Mouse (Mus musculus) liver, embryonic 16.5 days (tissue): ENCODE data around the gene Rbfox2. TPM values are rescaled to one million over a fixed set of nuclear protein-coding genes. Genes with fewer than 3 reads are reported as not detected.
A peak's percentile ranks its signal among the peaks of the same experiment; 100 is the strongest.
"Not testable (repeated sequence)": the region's sequence is repeated elsewhere in the genome, so short reads cannot be mapped to it uniquely, and the experiment has no call there.

Experiments used
- ATAC-seq: fragments of 200-750 bp; cut with Nextera tagmentation; 2 replicates; pipeline ENCODE4 v1.8.0; 2017; ENCODE audit warnings: low read depth, mild to moderate bottlenecking, moderate number of reproducible peaks, moderate library complexity
- H3K27ac ChIP-seq: fragments of 300-500 bp; sonication (generic); 2 replicates; pipeline ENCODE4 v1.5.1; 2014; ENCODE audit warnings: mild to moderate bottlenecking, low read length
- H3K27me3 ChIP-seq: fragments of 300-500 bp; sonication (generic); 2 replicates; pipeline ENCODE4 v1.6.1; 2014; ENCODE audit warnings: low read depth, low read length, mixed read lengths; ENCODE audit not compliant: control insufficient read depth, insufficient read depth
- H3K36me3 ChIP-seq: fragments of 300-500 bp; sonication (generic); 2 replicates; pipeline ENCODE4 v1.6.1; 2014; ENCODE audit warnings: mild to moderate bottlenecking; ENCODE audit not compliant: control insufficient read depth, insufficient read depth
- H3K4me1 ChIP-seq: fragments of 300-500 bp; sonication (generic); 2 replicates; pipeline ENCODE4 v1.6.1; 2014; ENCODE audit warnings: low read depth, low read length, mixed read lengths; ENCODE audit not compliant: control insufficient read depth
- H3K4me2 ChIP-seq: fragments of 300-500 bp; sonication (generic); 2 replicates; pipeline ENCODE4 v1.6.1; 2014; ENCODE audit warnings: low read depth, low read length, mixed read lengths
- H3K4me3 ChIP-seq: fragments of 300-500 bp; sonication (generic); 2 replicates; pipeline ENCODE4 v1.5.1; 2014; ENCODE audit warnings: low read depth, mild to moderate bottlenecking, low read length
- H3K9ac ChIP-seq: fragments of 300-500 bp; sonication (generic); 2 replicates; pipeline ENCODE4 v1.6.1; 2014; ENCODE audit warnings: low read depth, low read length
- H3K9me3 ChIP-seq: fragments of 300-500 bp; sonication (generic); replicated peaks from 2 replicates; pipeline ENCODE4 v1.6.1; 2016; ENCODE audit warnings: low read length; ENCODE audit not compliant: control insufficient read depth
- WGBS: fragments of 180-500 bp; shearing (Covaris S2); extraction: QIAGEN DNeasy Blood & Tissue Kit; methylation state at CpG from one replicate; pipeline ENCODE4 v1.1.7; 2014; ENCODE audit not compliant: insufficient replicate concordance; 5-methylcytosine and 5-hydroxymethylcytosine counted together
- polyA plus RNA-seq: library from polyadenylated mRNA; unstranded; fragments of >200 nt; fragmentation: Nextera tagmentation; extraction: Ambion mirVana; gene quantifications from 2 replicates; pipeline ENCODE4 v1.2.1, GENCODE M21; 2015

Gene Rbfox2
- polyA plus RNA-seq, 1 experiment from 2014 or later: 12.7 TPM

- H3K36me3 ChIP-seq: no peaks in the 10 kb centered on the region
- WGBS: 73% methylated on average over 5 of the region's 5 CpGs
- H3K4me3 ChIP-seq: no peak overlapping the region
- H3K27ac ChIP-seq: no peak overlapping the region
- no peaks in the 10 kb centered on the region for H3K4me1 ChIP-seq
- no peak overlapping the region for H3K4me2 ChIP-seq
- H3K9ac ChIP-seq: no peak overlapping the region
- no peak for ATAC-seq
- no peaks in the 10 kb centered on the region for H3K27me3 ChIP-seq
- no peaks in the 10 kb centered on the region for H3K9me3 ChIP-seq
These were observed 35.5 kb downstream of the Rbfox2 start for GRCm38 (mm10) chr15:77271285-77271684.

- not testable (repeated sequence) for H3K27ac ChIP-seq, H3K9ac ChIP-seq, ATAC-seq, H3K36me3 ChIP-seq, H3K27me3 ChIP-seq, H3K4me2 ChIP-seq, H3K4me3 ChIP-seq, H3K4me1 ChIP-seq, H3K9me3 ChIP-seq
- 50% methylated on average over 1 of the region's 1 CpGs for WGBS
These were observed 37.3 kb downstream of the Rbfox2 start for GRCm38 (mm10) chr15:77269496-77269895.

- H3K36me3 ChIP-seq: no peaks in the 10 kb centered on the region
- H3K4me3 ChIP-seq: no peak overlapping the region
- no peaks in the 10 kb centered on the region for H3K27me3 ChIP-seq
- H3K4me1 ChIP-seq: no peaks in the 10 kb centered on the region; the same call in 1 of the 2 replicates
- no peak overlapping the region for H3K27ac ChIP-seq
- WGBS: 60% methylated on average over 3 of the region's 3 CpGs
- H3K9ac ChIP-seq: no peak overlapping the region
- no peaks in the 10 kb centered on the region for H3K9me3 ChIP-seq
- ATAC-seq: no peak
- H3K4me2 ChIP-seq: no peak overlapping the region
These were observed 38.4 kb downstream of the Rbfox2 start for GRCm38 (mm10) chr15:77268415-77268814.

GRCm38 (mm10) chr15:77265318-77265717 lies 41.5 kb downstream of the Rbfox2 start:
- Histone ChIP-seq H3K27me3 (no peaks in the 10 kb centered on the region), H3K4me3 (no peak overlapping the region), H3K36me3 (no peaks in the 10 kb centered on the region), H3K4me1 (no peaks in the 10 kb centered on the region; the same call in 1 of the 2 replicates), H3K4me2 (no peak overlapping the region), H3K9me3 (no peaks in the 10 kb centered on the region), H3K27ac (no peak overlapping the region), H3K9ac (no peak overlapping the region)
- WGBS: 45% methylated on average over 4 of the region's 4 CpGs
- ATAC-seq: no peak

- H3K36me3 ChIP-seq: no peaks in the 10 kb centered on the region
- H3K27ac ChIP-seq: no peak overlapping the region
- H3K27me3 ChIP-seq: no peaks in the 10 kb centered on the region
- no peaks in the 10 kb centered on the region for H3K9me3 ChIP-seq
- peak; percentile 61 for ATAC-seq
- no peak overlapping the region for H3K4me3 ChIP-seq
- no peaks in the 10 kb centered on the region; the same call in 1 of the 2 replicates for H3K4me1 ChIP-seq
- no peak overlapping the region for H3K4me2 ChIP-seq
- 46% methylated on average over 5 of the region's 5 CpGs for WGBS
- no peak overlapping the region for H3K9ac ChIP-seq
These were observed 42.5 kb downstream of the Rbfox2 start for GRCm38 (mm10) chr15:77264314-77264713.

- no peak overlapping the region for H3K4me2 ChIP-seq
- ATAC-seq: no peak
- no peak overlapping the region for H3K9ac ChIP-seq
- H3K4me1 ChIP-seq: no peaks in the 10 kb centered on the region; the same call in none of the 2 replicates
- H3K36me3 ChIP-seq: no peaks in the 10 kb centered on the region
- 49% methylated on average over 2 of the region's 2 CpGs for WGBS
- H3K27me3 ChIP-seq: no peaks in the 10 kb centered on the region
- H3K27ac ChIP-seq: no peak overlapping the region
- no peaks in the 10 kb centered on the region for H3K9me3 ChIP-seq
- no peak overlapping the region for H3K4me3 ChIP-seq
These were observed 44.0 kb downstream of the Rbfox2 start for GRCm38 (mm10) chr15:77262782-77263181.

- no peak for ATAC-seq
- H3K9me3 ChIP-seq: no peaks in the 10 kb centered on the region
- H3K36me3 ChIP-seq: no peaks in the 10 kb centered on the region
- no peak overlapping the region for H3K4me3 ChIP-seq
- H3K4me1 ChIP-seq: no peaks in the 10 kb centered on the region; the same call in 1 of the 2 replicates
- H3K4me2 ChIP-seq: no peak overlapping the region
- 25% methylated on average over 6 of the region's 6 CpGs for WGBS
- no peak overlapping the region for H3K27ac ChIP-seq
- no peak overlapping the region for H3K9ac ChIP-seq
- H3K27me3 ChIP-seq: no peaks in the 10 kb centered on the region
These were observed 49.2 kb downstream of the Rbfox2 start for GRCm38 (mm10) chr15:77257437-77258229.

- no peaks in the 10 kb centered on the region for H3K36me3 ChIP-seq
- H3K9ac ChIP-seq: no peak overlapping the region
- no peak overlapping the region for H3K4me2 ChIP-seq
- no peak overlapping the region for H3K4me3 ChIP-seq
- no peaks in the 10 kb centered on the region for H3K9me3 ChIP-seq
- 46% methylated on average over 4 of the region's 4 CpGs for WGBS
- ATAC-seq: no peak
- no peak overlapping the region for H3K27ac ChIP-seq
- peaks cover 2% of the 10 kb centered on the region for H3K4me1 ChIP-seq
- no peaks in the 10 kb centered on the region for H3K27me3 ChIP-seq
These were observed 50.0 kb downstream of the Rbfox2 start for GRCm38 (mm10) chr15:77256782-77257181.

GRCm38 (mm10) chr15:77254636-77255035 lies 52.2 kb downstream of the Rbfox2 start:
- Histone ChIP-seq H3K4me2 (no peak overlapping the region), H3K27me3 (no peaks in the 10 kb centered on the region), H3K9ac (no peak overlapping the region), H3K4me1 (peaks cover 2% of the 10 kb centered on the region), H3K9me3 (no peaks in the 10 kb centered on the region), H3K36me3 (no peaks in the 10 kb centered on the region), H3K27ac (no peak overlapping the region), H3K4me3 (no peak overlapping the region)
- 27% methylated on average over 1 of the region's 1 CpGs for WGBS
- no peak for ATAC-seq
